Comparison of ENCODE assay signal across 28 mouse cellular contexts in genomic region chr4:137274304-137274703, GRCm38 (mm10). TPM values are rescaled to one million over a fixed set of nuclear protein-coding genes. Genes with fewer than 3 reads are reported as not detected.
DNase-seq lines count a peak whose midpoint lies in the region; ATAC-seq lines count a peak whose summit lies in the region.
"Had no signal": no experiment of that assay in that cellular context is flagged by ENCODE, and none has a peak within 500 bp of the region (broad histone marks: within the 10 kb centered on the region; RNA-seq: fewer than 3 reads in every experiment).

No protein-coding gene starts in this region.

- H3K4me1 ChIP-seq in kidney, embryonic 15.5 days, result peaks cover 49% of the 10 kb centered on the region
- H3K4me1 ChIP-seq in stomach, embryonic 16.5 days (ENCODE audit: control insufficient read depth, insufficient read depth, low read length), result peaks cover 28% of the 10 kb centered on the region

- peak overlapping the region; percentile 68 for H3K27ac ChIP-seq in kidney, embryonic 15.5 days
- H3K27ac ChIP-seq in stomach, embryonic 16.5 days (ENCODE audit: low read length), result peak overlapping the region; percentile 71
- H3K27ac ChIP-seq: heart, embryonic 13.5 days; limb, embryonic 10.5 days; liver, embryonic 15.5 days; neural tube, embryonic 12.5 days had no signal

- H3K27me3 ChIP-seq in kidney, embryonic 15.5 days, result peaks cover 46% of the 10 kb centered on the region
- peaks cover 26% of the 10 kb centered on the region for H3K27me3 ChIP-seq in stomach, embryonic 16.5 days (ENCODE audit: control insufficient read depth, insufficient read depth, low read length)
- H3K27me3 ChIP-seq: Patski had no signal

- H3K4me2 ChIP-seq in kidney, embryonic 15.5 days, result no peak overlapping the region
- H3K4me2 ChIP-seq in stomach, embryonic 16.5 days (ENCODE audit: low read depth, low read length), result no peak overlapping the region
- H3K4me2 ChIP-seq: heart, embryonic 13.5 days; liver, embryonic 15.5 days; midbrain, embryonic 11.5 days; neural tube, embryonic 12.5 days had no signal

- no peak for ATAC-seq in kidney, embryonic 15.5 days (replicated peaks; ENCODE audit: low FRiP score)
- ATAC-seq in stomach, embryonic 16.5 days (ENCODE audit: insufficient read depth, low FRiP score), result no peak
- ATAC-seq: CD4-positive, CD25-positive, alpha-beta regulatory T cell, adult 4 months; forebrain, postnatal 0 days; lung, postnatal 0 days; Patski had no signal

- peak; percentile 31 for DNase-seq in embryo, embryonic 10.5 days (ENCODE audit: low spot score)
- DNase-seq in embryo, embryonic 9.5 days (ENCODE audit: extremely low spot score), result no peak
- no peak for DNase-seq in kidney, postnatal 25 days
- peak; percentile 66 for DNase-seq in retina, postnatal 1 day
- no peak for DNase-seq in retina, embryonic 14.5 days (ENCODE audit: low spot score)
- DNase-seq in yolk sac, embryonic 10.5 days (ENCODE audit: low spot score), result no peak
- DNase-seq: cerebellum, adult 11-12 months; cerebellum, postnatal 10 days; forebrain, postnatal 0 days; gastrocnemius, postnatal 14 days; heart, adult 11 months; heart, postnatal 14 days; kidney, adult 9 months; liver; right cerebral cortex, adult 18-20 months; right cerebral cortex, postnatal 4 days; thymus, adult 2 months; thymus, postnatal 4 days had no signal

- 10% methylated on average over 6 of the region's 6 CpGs for WGBS in kidney, embryonic 15.5 days
- 16% methylated on average over 6 of the region's 6 CpGs for WGBS in stomach, embryonic 16.5 days

- H3K9me3 ChIP-seq in kidney, embryonic 15.5 days (replicated peaks), result no peaks in the 10 kb centered on the region
- no peaks in the 10 kb centered on the region for H3K9me3 ChIP-seq in stomach, embryonic 16.5 days (replicated peaks; ENCODE audit: control insufficient read depth, low read length)
- H3K9me3 ChIP-seq: heart, embryonic 13.5 days; limb, embryonic 10.5 days; liver, embryonic 15.5 days; neural tube, embryonic 12.5 days had no signal

- no peak overlapping the region for H3K9ac ChIP-seq in kidney, embryonic 15.5 days
- no peak overlapping the region for H3K9ac ChIP-seq in stomach, embryonic 16.5 days (ENCODE audit: low read length)
- H3K9ac ChIP-seq: forebrain, postnatal 0 days; heart, embryonic 13.5 days; liver, embryonic 15.5 days; neural tube, embryonic 12.5 days had no signal

- no peaks in the 10 kb centered on the region for H3K36me3 ChIP-seq in kidney, embryonic 15.5 days
- H3K36me3 ChIP-seq in stomach, embryonic 16.5 days (ENCODE audit: control insufficient read depth, insufficient read depth, low read length), result no peaks in the 10 kb centered on the region
- H3K36me3 ChIP-seq: heart, embryonic 13.5 days; limb, embryonic 10.5 days; liver, embryonic 15.5 days; neural tube, embryonic 12.5 days had no signal

- H3K4me3 ChIP-seq in kidney, embryonic 15.5 days (replicated peaks), result no peak overlapping the region
- no peak overlapping the region for H3K4me3 ChIP-seq in stomach, embryonic 16.5 days (replicated peaks; ENCODE audit: low read length)
- H3K4me3 ChIP-seq: heart, embryonic 13.5 days; limb, embryonic 10.5 days; liver, embryonic 15.5 days; neural tube, embryonic 12.5 days had no signal

RNA-seq across cellular contexts. Expression of gene Wnt4, which starts 3.0 kb away (rescaled TPM):
- 10.6 and 10.9 TPM in 2 replicates for polyA plus RNA-seq in kidney, embryonic 15.5 days (2015; fragmentation: Nextera tagmentation; extraction: Ambion mirVana)
- polyA plus RNA-seq in stomach, embryonic 16.5 days (2015; fragmentation: Nextera tagmentation; extraction: Ambion mirVana), result 8.7 and 13.7 TPM in 2 replicates

Comparison
In these comparisons a context has a peak if more than half of its experiments do, and no peak if none do; other contexts are left out.
1. DNase-seq: peak in embryo, embryonic 10.5 days (single experiment) and retina, postnatal 1 day (single experiment); none in embryo, embryonic 9.5 days (single experiment), kidney, postnatal 25 days (0 of 2), retina, embryonic 14.5 days (single experiment) and yolk sac, embryonic 10.5 days (single experiment).